Mouse (Mus musculus) kidney, postnatal 14 days (tissue): ENCODE results near the gene Glod4.
"Not testable (repeated sequence)": the region's sequence is repeated elsewhere in the genome, so short reads cannot be mapped to it uniquely, and the experiment has no call there.

Source experiments
- DNase-seq: peaks from one replicate; pipeline ENCODE4 v3.0.0; 2022; ENCODE audit warnings: mixed read lengths

Gene Glod4

DNA sequence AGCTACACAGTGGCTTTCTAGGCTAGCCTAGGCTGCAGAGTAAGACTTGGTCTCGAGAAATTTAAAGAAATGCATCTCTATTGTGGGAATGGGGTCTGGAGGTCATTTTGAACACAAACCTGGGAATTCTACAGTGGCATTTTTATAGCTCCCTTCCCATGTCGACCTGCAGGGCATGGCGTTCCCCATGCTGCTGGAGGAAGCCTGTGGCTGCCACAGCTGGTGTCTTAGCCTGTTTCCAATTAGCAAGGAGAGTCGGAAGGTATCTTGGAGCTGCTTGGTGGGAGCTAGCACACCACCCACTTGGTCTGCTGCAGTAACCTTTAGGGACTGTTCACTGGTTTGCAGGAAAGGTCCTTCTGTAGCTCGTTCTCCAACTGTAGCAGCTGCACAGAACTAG, 12.6 kb upstream of the Glod4 start:
- no peak for DNase-seq

DNA sequence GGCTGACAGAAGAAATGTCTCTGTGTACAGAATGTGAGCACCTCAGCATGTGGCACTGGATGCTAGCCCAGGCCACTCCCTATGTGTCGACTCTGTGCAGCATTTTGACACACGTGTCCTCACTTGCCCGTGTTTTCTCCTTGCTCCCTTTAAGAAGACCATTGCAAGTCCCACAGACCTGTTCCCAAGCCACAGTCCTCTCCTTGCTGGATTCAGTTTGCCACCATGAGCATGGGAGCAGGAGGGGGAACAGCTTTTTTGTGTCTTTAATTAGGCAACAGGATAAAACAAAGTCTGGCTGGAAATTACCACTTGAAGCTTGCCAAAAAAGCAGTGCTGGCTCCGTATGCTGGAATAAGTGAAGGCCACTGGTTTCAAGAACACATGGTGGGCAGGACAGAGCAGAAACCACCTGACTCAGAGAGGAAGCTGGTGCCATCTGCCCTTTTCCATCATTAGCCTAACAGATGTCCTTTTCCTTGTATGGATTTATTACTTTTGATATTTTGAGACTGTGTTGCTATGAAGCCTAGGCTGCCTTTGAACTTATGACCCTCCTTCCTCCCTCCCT, 12.0 kb upstream of the Glod4 start:
- DNase-seq = no peak

DNA sequence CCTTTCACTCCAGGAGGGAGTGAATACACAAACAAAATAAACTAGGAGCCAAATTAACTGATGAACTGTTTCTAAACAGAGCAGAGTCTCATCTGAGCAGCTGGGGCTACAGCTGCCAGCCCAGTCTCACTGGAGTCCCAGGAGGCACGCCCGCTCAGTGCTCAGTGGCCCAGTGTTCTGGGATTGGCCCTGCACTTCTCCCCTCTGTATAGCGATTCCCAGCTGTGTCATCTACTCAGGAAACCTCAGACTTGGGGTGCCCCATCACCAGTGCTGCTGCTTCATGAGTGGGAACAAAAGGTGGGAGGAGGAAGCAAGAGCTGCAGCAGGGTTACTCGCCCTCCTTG, 10.4 kb upstream of the Glod4 start:
- no peak for DNase-seq

DNA sequence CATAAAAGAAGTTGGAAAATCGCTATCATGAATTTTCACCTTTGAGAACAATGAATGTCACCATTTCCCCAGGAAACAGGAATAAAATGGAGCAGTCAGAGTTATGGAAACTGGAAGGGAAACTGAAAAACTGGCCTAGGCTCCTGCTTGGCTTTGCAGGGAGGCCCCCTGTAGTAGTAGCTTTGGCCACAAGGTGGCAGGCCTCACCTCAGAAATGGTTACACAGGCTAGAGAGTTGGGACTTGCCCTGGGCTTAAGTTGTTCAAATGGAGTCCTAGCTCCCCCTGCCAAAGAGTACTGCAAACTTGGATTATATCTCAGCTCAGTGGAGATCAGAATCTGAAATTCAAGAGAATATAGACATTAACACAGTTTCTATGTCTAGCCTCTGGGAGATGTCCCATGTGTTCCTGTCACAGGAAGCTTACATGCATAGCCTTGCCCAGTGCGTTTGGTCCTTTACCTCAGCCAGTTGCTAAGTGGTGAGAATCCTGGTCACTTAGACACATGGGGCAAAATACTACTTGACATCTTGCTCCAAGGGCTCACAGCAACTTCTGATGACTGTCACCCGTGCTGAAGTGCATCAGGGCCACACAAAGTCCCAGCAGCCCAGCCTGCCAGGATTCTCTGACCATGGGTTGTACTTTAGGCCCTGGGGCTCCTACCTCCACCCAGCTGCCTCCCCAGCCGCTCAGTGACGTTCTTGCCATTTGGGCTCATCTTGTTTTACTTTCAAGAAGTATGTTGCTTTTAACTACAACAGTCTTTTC, 9.8 kb upstream of the Glod4 start:
- peak; percentile 90 for DNase-seq

DNA sequence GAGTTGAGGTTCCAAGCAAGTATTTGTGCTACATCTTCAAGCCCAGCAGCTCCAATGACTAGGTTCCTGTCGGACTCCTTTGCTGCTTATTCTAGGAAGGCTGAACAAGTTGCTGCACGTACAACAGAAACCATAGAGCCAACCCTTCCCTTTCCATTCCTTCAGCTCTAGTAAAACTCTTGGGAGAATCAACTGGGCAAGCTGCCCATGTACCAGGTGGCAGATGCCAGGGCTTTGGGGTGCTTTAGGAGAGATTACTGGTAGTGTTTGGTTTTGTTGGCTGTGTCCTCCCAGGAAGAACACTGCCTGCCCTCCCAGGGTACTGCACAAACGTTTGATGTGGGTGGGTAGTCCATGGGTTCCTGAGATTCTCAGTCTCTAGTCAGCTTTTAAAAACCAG, 8.5 kb upstream of the Glod4 start:
- DNase-seq = no peak

DNA sequence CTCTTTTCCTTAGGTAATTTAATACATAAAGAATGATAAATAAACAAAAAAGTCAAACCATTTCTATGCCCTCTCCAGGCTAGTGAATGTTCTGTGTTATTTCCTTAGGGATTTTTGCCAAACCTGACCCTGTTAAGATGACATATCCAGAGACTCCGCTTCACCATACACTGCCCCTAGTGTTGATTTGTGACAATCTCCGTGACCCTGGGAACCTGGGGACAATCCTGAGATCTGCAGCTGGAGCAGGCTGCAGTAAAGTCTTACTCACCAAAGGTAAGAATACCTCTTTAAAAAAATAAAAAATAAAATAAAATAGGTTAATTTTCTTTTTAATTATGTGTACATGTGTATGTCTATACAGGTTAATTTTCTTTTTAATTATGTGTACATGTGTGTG, 3.7 kb upstream of the Glod4 start:
- DNase-seq = no peak

DNA sequence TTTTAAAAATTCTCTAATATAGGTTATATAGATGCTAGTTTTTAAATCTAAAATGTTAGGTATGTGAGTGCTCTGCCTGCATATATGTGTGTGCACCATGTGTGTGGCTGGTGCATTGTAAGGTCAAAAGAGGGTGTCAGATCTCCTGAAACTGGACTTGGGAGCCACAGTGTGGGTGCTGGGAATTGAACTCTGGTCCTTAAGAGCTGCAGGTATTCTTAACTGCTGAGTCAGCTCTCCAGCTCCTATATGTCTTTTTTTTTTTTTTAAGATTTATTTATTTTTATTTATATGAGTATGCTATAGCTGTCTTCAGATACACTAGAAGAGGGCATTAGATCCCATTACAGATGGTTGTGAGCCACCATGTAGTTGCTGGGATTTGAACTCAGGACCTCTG, 2.9 kb upstream of the Glod4 start:
- DNase-seq = no peak

DNA sequence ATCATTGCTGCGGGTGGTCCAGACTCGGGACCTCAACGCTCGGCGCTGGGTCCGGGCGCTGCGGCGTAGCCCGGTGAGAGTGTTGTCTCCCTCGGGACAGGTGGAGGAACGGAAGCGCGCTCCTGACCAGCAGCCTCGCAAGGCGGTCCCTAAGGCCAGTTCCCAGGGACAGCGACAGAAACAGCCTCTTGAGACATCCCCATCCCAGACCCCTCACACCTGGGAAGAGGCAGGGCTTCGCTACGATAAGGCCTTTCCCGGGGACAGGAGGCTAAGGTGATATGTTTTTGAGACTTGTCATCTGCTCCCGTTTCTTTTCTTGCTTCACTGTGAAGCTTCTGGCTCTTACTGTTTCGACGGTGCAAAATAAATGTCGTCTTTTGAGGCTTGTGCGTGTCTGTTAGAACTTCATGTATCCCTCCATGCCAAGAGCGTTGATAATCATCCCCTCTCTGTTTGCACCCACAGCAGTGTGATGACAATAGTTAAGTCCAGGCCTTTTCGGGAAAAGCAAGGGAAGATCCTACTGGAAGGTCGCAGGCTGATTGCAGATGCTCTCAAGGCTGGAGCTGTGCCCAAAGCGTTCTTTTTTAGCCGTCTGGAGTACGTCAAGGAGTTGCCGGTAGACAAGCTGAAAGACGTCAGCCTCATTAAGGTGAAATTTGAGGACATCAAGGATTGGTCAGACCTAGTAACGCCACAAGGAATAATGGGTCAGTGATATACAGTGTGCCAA, 454 bp upstream of the Glod4 start:
- DNase-seq = no peak

DNA sequence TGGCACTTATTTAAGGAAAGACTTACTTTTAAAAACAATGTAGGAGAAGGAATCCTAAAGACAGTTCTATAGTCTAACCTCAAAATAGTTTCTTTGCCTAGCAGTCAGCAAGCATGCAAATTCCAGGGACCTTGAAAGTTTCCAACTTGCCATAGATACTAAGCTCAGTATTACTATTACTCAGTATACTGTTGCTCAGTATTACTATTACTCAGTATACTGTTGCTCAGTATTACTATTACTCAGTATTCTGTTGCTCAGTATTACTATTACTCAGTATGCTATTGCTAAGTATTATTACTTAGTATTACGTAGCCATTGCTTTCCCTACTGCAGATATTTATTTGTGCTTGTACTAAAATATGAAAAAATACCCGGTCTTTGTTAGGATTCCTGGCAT, 3.8 kb downstream of the Glod4 start:
- no peak for DNase-seq

DNA sequence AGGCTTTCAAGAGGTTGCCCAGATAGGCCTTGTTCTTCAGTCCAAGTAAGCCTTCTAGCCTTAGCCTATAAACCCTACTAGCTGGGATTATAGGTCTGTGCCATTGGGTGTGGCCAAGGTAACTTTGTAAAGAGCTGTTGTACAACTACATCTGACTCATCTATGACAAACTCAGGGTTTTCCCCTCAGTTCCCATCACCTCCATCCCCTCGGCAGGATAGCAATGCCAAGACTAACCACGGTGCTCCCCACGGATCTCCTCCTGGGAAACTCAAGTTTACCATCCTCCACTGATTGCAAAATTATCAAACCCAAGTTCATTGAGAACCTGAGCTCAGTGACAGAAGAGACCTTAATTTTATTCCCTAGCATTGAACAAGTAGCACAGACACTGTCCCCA, 7.4 kb downstream of the Glod4 start:
- DNase-seq = no peak

DNA sequence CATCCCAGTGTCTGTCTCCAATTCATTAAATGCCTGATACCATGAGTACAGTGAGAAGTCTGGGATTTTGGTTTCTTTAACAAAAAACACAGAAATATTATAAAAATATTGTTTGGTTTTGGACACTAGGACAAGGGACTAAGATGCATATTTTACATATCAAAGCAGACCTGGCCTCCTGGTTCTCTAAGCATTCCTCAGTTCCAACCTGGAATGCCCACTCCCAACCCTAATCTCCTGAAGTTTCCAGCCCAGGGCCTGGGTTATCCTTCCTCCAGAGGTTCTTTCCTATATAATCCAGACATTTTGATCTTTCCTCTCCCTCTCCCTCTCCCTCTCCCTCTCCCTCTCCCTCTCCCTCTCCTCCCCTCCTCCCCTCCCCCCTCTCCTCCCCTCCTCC, 18.5 kb downstream of the Glod4 start:
- no peak for DNase-seq

DNA sequence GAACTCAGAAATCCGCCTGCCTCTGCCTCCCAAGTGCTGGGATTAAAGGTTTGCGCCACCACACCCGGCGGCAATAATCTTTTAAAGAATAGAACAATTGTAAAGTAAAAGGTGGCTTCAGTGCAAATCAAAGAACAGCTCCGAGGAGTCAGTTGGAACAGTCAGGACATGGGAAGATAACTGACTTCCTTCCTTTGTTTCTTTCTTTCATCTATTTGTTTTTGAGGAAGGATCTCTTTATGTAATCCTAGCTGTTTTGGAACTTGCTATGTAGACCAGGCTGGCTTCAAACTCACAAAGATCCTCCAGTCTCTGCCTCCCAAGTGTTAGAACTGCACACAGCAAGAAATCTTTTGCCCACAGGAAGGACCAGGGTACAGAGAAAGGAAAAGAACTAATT, 18.9 kb downstream of the Glod4 start:
- no peak for DNase-seq

DNA sequence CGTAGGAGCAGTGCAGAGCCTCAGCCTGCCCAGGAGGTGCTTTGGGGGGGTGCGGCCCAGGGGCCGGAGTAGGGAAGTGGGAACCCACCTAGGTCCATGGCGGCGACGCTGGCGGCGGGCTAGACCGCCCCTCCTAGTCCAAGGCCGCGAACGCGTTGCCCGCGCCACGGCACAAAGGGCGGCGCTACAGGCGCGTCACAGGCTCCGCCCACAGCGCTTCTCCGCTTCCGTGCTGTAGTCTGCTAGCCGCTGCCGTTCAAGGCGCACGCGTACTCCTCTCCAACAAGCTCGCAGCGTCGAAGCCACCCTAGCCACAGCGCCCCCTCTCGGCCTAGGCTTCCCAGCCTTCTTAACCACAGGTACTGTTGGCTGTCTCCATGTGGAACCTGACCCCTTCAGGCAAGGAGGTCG, 26.1 kb downstream of the Glod4 start, which contains the start of the genes Dbil5 and Gemin4:
Dbil5 (plus strand) TSS at position 219 of the 411 bp plus-strand sequence.
Gemin4 (minus strand) TSS at position 275 of the 411 bp plus-strand sequence.
- peak; percentile 98 for DNase-seq

DNA sequence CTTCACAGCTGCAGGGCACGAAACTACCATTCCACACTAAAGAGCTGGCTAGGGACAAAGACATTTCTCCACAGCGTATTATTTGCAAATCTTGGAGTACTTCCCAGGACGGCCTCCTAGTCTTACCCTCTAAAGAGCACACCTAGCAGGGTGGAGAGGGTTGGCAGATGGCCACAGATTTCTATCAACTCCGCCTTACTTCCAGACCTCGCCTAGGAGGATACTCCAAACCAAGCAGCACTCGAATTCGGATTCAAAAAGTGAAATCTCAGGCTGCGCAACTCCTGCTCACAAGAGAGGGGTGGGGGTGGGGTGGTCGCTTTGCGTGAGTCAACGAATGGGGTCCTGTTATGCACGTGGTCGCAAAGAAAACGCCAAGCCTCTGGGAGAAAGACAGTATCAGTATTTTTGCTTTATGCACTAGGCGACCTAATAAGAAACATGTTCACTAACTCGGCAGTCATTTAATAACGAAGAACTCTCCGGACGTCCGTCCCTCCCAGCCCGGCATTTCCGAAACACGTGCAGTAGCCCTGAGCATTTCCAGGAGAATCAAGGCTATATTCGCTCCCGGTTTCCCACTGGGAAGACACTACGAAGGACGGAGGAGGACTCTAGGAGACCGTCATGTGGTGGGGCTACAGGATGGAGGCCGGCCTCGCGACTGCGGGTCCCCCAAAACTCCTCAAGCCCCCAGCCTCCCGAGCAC, 26.7 kb downstream of the Glod4 start:
- peak; percentile 60 for DNase-seq

DNA sequence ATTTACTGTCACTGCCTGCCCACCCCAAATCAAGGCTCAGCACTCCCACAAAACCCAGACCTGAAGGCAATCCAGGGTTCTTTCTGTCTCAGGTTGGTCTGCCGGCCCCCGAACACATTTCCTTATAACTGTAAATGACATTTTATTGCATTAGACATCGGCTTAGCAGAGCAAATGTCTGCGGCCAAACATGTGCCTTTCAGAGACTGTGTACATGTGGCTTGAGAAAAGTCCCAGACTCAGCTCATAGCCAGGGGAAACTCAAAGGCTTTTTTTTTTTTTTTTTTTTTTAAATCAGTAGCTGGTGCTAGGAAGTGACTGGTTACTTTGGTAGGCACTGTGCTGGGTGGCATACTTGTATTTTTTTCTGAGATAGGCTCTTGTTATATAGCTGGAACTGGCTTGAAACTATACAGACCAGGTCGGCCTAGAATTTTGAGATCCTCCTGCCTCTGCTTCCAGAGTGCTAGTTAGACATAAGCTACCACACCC, 27.4 kb downstream of the Glod4 start:
- DNase-seq = no peak

DNA sequence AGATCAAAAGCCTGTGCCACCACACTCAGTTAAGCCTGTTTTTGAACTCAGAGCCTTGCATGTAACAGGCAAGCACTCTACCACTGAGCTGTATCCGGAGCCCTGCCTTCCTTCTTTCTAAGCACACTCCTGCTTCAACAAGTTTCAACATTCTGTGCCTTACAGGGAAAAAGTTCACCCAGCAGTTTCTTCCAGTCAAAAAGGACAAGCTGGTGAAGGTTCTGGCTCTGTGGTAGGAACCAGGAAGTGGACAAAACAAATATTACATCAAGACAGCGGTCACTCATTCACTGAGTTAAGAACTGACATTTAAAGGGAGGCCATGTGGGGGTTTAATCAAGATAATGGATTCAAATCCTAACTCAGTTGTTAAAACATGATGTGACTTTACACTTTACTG, 28.5 kb downstream of the Glod4 start:
- no peak for DNase-seq

DNA sequence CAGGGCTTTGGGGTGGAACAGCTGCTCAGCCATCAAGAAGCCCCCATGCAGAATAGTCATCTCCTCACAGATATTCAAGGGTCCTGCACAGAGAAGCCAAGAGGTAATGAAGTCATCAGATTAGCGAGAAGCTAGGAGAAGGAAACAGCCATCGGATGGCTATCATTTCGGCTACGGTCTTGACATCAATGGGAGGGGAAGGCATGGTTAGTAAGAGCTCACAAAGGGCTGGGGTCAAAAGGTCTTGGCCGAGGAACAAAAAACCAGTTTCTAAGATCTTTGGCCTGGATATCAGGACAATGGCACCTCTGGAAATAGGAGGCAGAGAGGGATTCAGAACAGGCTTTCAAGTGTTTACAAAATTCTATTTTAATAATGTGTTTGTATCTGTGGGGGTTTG, 29.7 kb downstream of the Glod4 start:
- no peak for DNase-seq

DNA sequence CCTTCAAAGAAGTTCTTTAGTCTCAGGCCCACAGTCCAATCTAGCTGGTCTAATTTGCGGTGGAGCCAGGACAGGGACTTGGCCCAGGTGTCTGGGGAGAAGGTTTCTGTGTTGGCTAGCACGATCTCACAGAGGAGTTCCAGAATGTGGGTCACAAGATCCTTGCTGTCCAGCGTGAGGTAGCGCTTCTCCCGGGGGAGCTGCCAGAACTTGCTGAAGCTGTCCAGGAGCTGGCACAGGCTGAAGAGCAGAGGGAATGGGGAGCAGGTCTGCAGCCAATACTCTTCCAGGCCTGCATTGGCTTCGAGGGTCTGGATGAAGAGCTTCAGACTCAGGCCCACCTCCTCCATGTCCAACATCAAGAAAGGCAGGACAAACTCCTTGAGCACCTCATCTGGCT, 31.9 kb downstream of the Glod4 start:
- not testable (repeated sequence) for DNase-seq

DNA sequence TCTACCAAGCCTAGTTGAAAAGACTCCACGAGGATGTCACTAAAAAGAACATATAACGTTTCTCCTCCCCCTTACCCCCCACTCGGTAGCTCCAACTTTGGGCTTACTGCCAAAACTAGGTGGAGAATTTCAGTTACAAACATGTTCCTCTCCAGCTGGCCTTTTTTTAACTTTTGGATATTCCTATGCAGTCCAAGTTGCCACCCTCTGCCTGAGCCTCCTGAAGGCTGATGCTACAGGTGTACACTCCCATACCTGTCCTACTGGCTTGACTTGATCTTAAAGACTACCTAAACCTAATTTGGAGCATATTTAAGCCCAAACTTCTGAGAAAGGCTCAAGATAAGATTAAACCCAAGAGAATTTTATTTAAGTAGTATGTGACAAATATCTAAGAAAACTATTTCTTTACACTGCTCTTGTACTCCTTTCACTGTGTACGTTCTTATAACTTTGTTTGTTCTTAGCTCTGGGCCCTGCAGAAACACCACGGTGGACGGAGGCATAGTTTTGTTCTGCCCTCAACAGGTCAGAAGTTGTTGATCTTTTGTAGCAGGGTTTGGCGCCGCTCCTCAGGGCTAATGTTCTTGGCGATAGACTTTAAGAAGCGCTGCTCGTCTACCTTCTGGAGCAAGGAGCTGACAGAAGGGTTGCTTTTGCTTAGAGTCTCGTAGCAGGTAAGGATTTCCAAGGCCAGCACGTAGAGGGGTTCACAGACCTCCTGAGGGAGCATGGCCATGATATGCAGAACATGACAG, 33.1 kb downstream of the Glod4 start:
- no peak for DNase-seq

DNA sequence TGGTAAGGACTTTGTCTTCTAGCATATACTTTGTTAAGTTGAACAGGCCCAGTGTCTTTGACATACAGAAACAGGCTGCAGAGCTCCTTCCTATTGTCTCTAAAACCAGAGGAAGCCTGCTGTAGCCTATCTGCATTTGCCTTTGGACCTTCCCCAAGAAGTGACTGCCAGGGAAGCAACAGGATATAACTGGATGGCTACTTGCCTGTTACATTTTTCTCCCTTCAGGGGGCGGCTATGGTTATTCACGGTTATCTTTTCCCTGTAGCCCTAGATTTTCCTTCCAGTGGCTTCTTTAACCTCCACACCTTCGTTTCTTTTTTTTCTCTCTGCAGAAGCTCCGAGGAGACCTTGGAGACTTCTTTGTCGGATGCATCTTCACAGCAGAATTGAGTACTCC, 36.7 kb downstream of the Glod4 start:
- no peak for DNase-seq

DNA sequence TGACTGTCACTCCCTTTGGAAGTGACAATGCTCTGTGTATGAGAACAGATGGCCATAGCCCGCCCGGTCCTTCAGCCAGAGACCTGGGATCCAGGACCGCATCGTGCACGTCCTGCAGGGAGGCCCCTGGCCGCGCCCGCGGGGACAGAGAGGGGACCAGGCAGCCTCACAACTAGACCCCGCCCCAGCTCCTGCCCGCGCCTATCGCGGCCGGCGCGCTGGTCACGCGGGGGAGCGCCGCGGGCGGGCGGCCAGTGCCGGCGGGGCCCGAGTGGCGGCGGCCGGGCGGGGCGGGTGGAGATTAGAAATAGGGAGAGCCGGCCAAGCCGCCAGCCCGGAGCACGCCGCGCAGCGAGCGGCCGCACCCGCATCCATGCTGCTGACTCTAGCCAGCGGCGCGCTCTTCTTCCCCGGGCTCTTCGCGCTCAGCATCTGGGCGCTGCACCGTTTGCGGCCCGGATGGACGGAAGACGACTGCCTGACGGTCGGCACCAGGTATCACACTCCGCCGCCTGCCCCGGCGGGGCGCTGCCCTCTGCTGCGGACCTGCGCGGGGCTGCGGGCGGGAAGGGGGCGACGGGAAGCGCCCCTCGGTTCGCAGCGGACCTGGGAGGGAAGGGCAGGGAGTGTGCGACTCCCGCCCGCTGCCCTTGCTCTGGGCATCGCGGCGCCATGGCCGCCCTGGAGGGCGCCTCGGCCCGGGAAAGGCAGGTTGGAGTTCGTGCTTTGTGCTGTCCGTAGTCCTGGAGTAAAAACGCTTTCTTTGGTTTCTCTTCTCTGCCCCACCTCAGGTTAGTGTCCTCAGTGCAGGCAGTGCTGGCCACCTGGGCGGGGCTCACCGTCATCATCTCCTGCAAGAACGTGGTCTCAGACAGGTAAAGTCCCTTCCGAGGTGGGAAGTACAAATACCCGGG, 41.5 kb downstream of the Glod4 start:
- peak; percentile 91 for DNase-seq
